Mouse (Mus musculus) embryonic facial prominence, embryonic 14.5 days (tissue): ENCODE measurements around the gene Rell1. TPM values are rescaled to one million over a fixed set of nuclear protein-coding genes. Genes with fewer than 3 reads are reported as not detected.
A peak's percentile ranks its signal among the peaks of the same experiment; 100 is the strongest.

Source experiments
- ATAC-seq: fragments of 200-750 bp; cut with Nextera tagmentation; 2 replicates; pipeline ENCODE4 v1.8.0; 2017; ENCODE audit warnings: low read depth, moderate number of reproducible peaks, moderate TSS enrichment
- DNase-seq: peaks from one replicate; pipeline ENCODE4 v3.0.0-alpha.2; 2015; ENCODE audit warnings: low spot score
- H3K27ac ChIP-seq: fragments of 300-500 bp; sonication (generic); replicated peaks from 2 replicates; pipeline ENCODE4 v1.5.1; 2014; ENCODE audit warnings: low read depth, mild to moderate bottlenecking, low read length, moderate library complexity
- H3K27me3 ChIP-seq: fragments of 300-500 bp; sonication (generic); replicated peaks from 2 replicates; pipeline ENCODE4 v1.6.1; 2014; ENCODE audit warnings: low read length; ENCODE audit not compliant: control insufficient read depth, insufficient read depth
- H3K36me3 ChIP-seq: fragments of 300-500 bp; sonication (generic); 2 replicates; pipeline ENCODE4 v1.6.1; 2014; ENCODE audit warnings: low read length, mixed read lengths; ENCODE audit not compliant: control insufficient read depth, insufficient read depth
- H3K4me1 ChIP-seq: fragments of 300-500 bp; sonication (generic); 2 replicates; pipeline ENCODE4 v1.6.1; 2014; ENCODE audit warnings: antibody characterized with exemption, low read length; ENCODE audit not compliant: control insufficient read depth, insufficient read depth
- H3K4me2 ChIP-seq: fragments of 300-500 bp; sonication (generic); 2 replicates; pipeline ENCODE4 v1.6.1; 2014; ENCODE audit warnings: low read depth, mild to moderate bottlenecking, low read length, moderate library complexity, mixed read lengths
- H3K4me3 ChIP-seq: fragments of 300-500 bp; sonication (generic); 2 replicates; pipeline ENCODE4 v1.5.1; 2014; ENCODE audit warnings: low read depth, mild to moderate bottlenecking, low read length
- H3K9ac ChIP-seq: fragments of 300-500 bp; sonication (generic); 2 replicates; pipeline ENCODE4 v1.6.1; 2014; ENCODE audit warnings: low read depth, mild to moderate bottlenecking, low read length, moderate library complexity, mixed read lengths
- H3K9me3 ChIP-seq: fragments of 300-500 bp; sonication (generic); 2 replicates; pipeline ENCODE4 v1.6.1; 2016; ENCODE audit warnings: low read length; ENCODE audit not compliant: control insufficient read depth
- WGBS: fragments of 180-500 bp; shearing (Covaris S2); extraction: QIAGEN DNeasy Blood & Tissue Kit; methylation state at CpG from one replicate; pipeline ENCODE4 v1.1.7; 2014; 5-methylcytosine and 5-hydroxymethylcytosine counted together
- polyA plus RNA-seq: library from polyadenylated mRNA; unstranded; fragments of >200 nt; fragmentation: Nextera tagmentation; extraction: Ambion mirVana; gene quantifications from 2 replicates; pipeline ENCODE4 v1.2.1, GENCODE M21; 2014

The Rell1 gene
- polyA plus RNA-seq = 14.1 and 15.5 TPM in 2 replicates

DNA sequence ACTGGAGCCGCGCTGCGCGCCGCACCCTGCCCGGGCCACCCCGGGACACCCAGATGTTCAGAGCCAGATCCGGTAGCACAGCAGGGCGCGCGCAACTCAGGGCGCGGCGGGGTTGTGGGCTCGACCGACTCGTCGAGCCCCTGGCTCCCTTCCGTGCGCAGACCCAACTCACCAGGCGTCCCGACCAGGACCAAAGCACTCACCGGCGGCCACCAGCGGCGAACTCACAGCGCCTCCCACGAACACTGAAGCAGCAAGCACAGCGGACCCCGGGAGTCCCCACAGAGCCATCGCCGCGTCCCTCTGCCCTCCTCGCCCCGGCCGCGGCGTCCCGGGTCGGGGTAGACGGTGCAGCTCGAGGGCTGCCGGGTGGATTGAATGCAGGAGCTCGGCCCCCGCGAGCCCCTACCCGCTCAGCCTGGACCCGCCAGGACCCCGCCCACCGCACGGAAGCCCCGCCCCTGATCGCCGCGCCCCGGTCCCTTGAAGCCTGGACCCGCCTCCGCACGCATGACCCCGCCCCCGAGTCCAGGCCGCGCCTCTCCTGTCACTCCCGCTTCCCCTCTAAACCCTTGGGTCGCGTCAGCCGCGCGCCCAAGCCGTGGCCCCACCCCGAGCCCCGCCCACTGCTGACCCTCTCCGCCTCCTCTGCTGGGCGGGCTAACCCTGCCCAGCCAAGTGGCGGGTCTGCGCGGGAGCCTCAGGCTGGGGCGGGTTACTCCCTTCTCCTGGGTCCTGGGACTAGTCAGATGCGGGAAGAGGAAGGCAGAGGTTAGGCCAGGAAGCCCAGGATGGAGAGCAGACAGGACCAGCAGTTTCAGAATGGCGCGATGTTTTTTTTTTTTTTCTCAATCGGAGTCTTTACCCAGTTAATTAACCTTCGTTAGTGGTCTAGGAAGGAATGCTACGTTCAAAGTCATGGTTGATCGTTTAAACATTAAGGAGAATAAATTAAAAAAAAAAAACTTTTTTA lies at the start of gene Rell1:
Gene Rell1 (minus strand): TSS at position 455 of the 973 bp plus-strand sequence.
- H3K4me1 ChIP-seq = peaks cover 20% of the 10 kb centered on the region
- ATAC-seq (peak; percentile 97), DNase-seq (peak; percentile 97)
- H3K27me3 ChIP-seq = no peaks in the 10 kb centered on the region
- H3K9ac ChIP-seq = peak within 1 kb of the TSS; percentile 78
- H3K4me3 ChIP-seq = peak within 1 kb of the TSS; percentile 73
- no peaks in the 10 kb centered on the region for H3K36me3 ChIP-seq
- H3K9me3 ChIP-seq = no peaks in the 10 kb centered on the region
- 2% methylated on average over 25 of the region's 85 CpGs for WGBS
- H3K4me2 ChIP-seq = peak within 1 kb of the TSS; percentile 73
- peak within 1 kb of the TSS; percentile 59 for H3K27ac ChIP-seq

DNA sequence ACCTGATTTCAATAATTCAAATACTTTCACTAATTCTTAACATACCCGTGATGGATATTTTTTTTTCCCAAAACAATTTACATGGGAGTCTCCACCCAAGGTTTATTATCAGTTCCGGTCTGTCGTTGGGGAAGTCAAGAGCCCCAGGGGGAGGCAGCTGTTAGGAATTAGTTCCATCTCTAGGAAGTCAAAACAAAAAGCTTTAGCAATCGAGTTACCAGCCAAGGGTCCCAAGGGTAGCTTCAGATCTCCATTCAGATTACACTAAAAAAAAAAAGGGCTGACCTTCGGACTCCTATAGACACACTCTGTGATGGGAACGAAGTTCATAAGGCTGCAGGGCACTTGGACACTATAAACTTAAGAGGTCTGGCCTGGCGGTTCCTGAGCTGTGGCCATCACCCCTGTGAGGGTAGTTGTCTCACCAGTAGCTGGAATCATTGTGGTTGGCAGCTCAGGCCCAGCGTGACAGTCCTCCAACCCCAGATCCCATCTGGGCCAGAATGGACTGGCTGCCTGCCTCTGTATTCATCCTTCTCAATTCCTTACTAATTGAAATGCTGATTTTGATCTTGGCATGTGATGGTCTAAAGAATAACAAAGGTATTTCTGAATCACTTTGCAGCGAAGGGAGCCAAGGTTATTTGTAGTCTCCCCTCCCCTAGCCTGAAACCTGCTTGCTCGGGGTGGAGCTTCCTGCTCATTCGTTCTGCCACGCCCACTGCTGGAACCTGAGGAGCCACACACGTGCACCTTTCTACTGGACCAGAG lies 44.1 kb upstream of the Rell1 start:
- peak; percentile 55 for DNase-seq
- no peaks in the 10 kb centered on the region for H3K9me3 ChIP-seq
- WGBS = 45% methylated on average over 12 of the region's 13 CpGs

DNA sequence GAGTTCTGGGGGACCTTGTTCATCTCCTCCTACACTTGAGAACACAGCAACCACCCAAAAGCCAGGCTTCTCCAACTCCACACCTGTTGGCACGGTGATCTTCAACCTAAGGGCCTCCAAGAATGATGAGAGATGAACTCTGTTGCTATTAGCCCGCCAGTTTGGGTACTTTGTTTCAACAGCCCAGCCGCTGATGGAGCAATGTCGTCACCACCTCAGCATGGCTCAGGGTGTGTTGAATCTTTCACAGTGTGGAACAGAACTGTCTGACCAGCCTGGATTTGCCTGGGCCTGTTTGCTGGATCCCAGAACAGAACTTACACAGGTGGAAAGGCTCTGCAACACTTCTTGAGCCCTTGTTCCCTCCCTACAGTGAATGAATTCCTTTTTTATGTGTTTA lies 37.9 kb upstream of the Rell1 start:
- no peak overlapping the region for H3K9ac ChIP-seq
- WGBS = 77% methylated on average over 4 of the region's 4 CpGs
- no peaks in the 10 kb centered on the region for H3K9me3 ChIP-seq
- ATAC-seq (no peak), DNase-seq (no peak)
- H3K27me3 ChIP-seq = no peaks in the 10 kb centered on the region
- no peaks in the 10 kb centered on the region for H3K4me1 ChIP-seq
- H3K36me3 ChIP-seq = no peaks in the 10 kb centered on the region
- H3K4me2 ChIP-seq = no peak overlapping the region
- H3K27ac ChIP-seq = no peak overlapping the region
- H3K4me3 ChIP-seq = no peak overlapping the region

More for the DNA sequence above, 44.1 kb upstream of the Rell1 start:
- no peaks in the 10 kb centered on the region for H3K4me1 ChIP-seq
- no peak overlapping the region for H3K4me2 ChIP-seq
- H3K4me3 ChIP-seq = no peak overlapping the region
- no peak overlapping the region for H3K27ac ChIP-seq
- no peak for ATAC-seq
- H3K9ac ChIP-seq = no peak overlapping the region
- H3K36me3 ChIP-seq = no peaks in the 10 kb centered on the region
- no peaks in the 10 kb centered on the region for H3K27me3 ChIP-seq

DNA sequence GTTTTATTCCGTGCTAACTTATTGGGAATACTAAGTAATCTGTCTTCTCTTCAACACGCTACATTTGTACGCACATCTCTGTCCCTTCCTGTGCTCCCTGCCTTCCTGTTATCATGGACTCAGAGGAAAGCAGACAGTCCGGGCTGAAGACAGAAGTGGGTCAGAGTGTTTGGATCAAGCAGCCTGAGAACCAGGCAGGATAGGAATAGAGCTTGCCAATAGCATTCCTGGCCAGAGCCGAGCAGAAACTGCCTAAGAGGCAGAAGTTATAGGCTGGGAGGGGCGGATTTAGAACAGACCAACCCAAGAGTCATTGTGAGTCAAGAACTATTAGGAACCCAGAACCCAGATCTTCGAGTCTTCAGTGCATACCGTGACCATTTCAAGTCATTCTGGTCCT lies 34.6 kb upstream of the Rell1 start:
- 92% methylated on average over 8 of the region's 8 CpGs for WGBS
- no peak overlapping the region for H3K9ac ChIP-seq
- H3K27ac ChIP-seq = no peak overlapping the region
- no peaks in the 10 kb centered on the region for H3K27me3 ChIP-seq
- ATAC-seq (no peak), DNase-seq (no peak)
- no peaks in the 10 kb centered on the region for H3K9me3 ChIP-seq
- no peak overlapping the region for H3K4me3 ChIP-seq
- H3K36me3 ChIP-seq = no peaks in the 10 kb centered on the region
- H3K4me1 ChIP-seq = no peaks in the 10 kb centered on the region
- H3K4me2 ChIP-seq = no peak overlapping the region

DNA sequence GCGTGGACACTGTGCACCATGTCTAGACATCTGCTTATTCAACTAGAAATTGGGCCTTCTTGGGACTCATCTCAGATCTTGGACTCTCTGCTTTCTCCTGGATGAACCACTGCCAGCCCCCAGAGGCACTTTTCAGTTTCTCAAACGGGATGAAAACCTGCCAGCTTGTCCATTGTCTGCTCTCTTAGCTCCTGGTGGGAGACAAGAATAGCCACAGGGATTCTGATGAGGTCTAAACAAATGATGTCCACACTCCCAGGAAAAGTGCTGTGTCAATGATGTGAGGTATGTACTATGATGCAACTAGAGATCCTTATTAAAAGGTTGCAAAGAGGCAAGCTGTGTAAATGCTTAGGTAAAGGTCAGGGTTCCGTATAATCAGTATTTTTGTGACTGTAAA lies 25.2 kb upstream of the Rell1 start:
- no peak overlapping the region for H3K9ac ChIP-seq
- H3K36me3 ChIP-seq = no peaks in the 10 kb centered on the region
- ATAC-seq (no peak), DNase-seq (no peak)
- H3K4me1 ChIP-seq = no peaks in the 10 kb centered on the region
- 52% methylated on average over 3 of the region's 3 CpGs for WGBS
- H3K27ac ChIP-seq = no peak overlapping the region
- H3K4me2 ChIP-seq = no peak overlapping the region
- H3K27me3 ChIP-seq = no peaks in the 10 kb centered on the region
- H3K4me3 ChIP-seq = no peak overlapping the region
- H3K9me3 ChIP-seq = no peaks in the 10 kb centered on the region

DNA sequence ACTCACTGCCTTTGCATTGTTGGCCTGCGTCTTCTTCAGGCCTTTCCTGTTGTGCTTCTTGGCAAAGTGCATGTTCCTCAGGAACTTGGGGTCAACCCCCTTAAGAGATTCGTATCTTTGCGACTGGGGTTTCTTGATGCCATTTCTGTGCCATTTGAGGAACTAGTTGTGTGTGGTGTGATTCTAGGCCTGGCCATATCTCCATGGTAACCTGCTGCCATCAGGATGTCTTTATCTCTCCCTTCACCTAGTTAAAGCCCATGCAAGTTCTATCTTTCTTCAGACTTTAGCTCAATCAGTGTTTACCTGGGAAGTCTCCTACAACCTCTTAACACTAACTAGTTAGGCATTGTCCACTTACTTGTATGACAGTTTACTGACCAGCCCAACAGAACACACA lies 22.0 kb upstream of the Rell1 start:
- H3K4me2 ChIP-seq = no peak overlapping the region
- H3K9ac ChIP-seq = no peak overlapping the region
- 90% methylated on average over 3 of the region's 3 CpGs for WGBS
- no peak for DNase-seq
- H3K4me3 ChIP-seq = no peak overlapping the region
- H3K36me3 ChIP-seq = no peaks in the 10 kb centered on the region
- no peak overlapping the region for H3K27ac ChIP-seq
- ATAC-seq = no peak
- no peaks in the 10 kb centered on the region for H3K9me3 ChIP-seq
- no peaks in the 10 kb centered on the region for H3K4me1 ChIP-seq
- H3K27me3 ChIP-seq = no peaks in the 10 kb centered on the region

DNA sequence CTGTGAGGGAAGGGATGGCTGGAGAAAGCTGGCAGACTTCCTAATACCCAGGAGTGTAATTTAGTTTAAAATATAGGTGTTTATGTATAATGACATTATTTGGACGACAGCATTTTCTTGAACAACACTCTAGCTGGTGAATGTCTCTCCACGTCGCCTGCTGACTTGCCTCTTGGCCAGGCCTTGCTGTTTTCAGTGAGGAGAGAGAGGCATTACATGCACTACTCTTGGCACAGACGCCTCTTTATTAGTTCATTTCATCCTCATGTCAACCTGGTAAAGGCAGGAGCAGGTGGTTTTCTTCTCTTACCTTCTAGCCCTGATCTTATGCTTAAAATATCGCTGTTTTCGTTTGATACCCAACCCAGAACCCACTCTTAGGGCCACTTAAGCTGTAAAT lies 17.6 kb upstream of the Rell1 start:
- no peak overlapping the region for H3K9ac ChIP-seq
- ATAC-seq (no peak), DNase-seq (no peak)
- H3K4me1 ChIP-seq = no peaks in the 10 kb centered on the region
- no peak overlapping the region for H3K4me3 ChIP-seq
- no peaks in the 10 kb centered on the region for H3K27me3 ChIP-seq
- no peaks in the 10 kb centered on the region for H3K9me3 ChIP-seq
- no peak overlapping the region for H3K27ac ChIP-seq
- H3K4me2 ChIP-seq = no peak overlapping the region
- H3K36me3 ChIP-seq = no peaks in the 10 kb centered on the region
- 85% methylated on average over 6 of the region's 6 CpGs for WGBS

DNA sequence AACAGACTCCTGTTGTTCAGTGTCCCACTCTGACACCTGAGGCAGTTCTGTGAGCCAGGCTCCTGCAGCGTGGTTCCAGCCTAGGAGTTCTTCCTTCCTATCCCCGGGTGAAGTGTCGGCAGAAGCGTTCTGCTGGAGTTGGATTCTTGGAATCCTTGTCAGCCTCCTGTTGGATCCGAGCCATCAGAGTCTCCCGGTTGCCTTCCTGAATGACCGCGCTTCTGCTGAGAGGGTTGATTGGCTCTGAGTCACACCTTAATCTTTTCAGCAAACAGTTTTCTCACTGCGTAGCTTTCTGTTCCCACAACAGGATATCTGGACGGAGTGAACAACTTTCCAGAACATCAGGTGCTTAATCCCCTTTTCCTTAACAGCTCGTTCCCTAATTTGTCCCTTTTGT lies 13.6 kb upstream of the Rell1 start:
- no peak overlapping the region for H3K9ac ChIP-seq
- H3K27me3 ChIP-seq = no peaks in the 10 kb centered on the region
- H3K4me1 ChIP-seq = no peaks in the 10 kb centered on the region
- 69% methylated on average over 11 of the region's 11 CpGs for WGBS
- ATAC-seq (no peak), DNase-seq (peak; percentile 54)
- H3K27ac ChIP-seq = no peak overlapping the region
- no peak overlapping the region for H3K4me3 ChIP-seq
- H3K4me2 ChIP-seq = no peak overlapping the region
- no peaks in the 10 kb centered on the region for H3K36me3 ChIP-seq
- H3K9me3 ChIP-seq = no peaks in the 10 kb centered on the region
